Mouse (Mus musculus) thymus, adult 2 months (tissue): ENCODE measurements around the gene Cog5.

Source experiments
- CTCF ChIP-seq: fragments of 200-500 bp; IDR thresholded peaks from 2 replicates; pipeline ENCODE4 v1.5.1; 2012; ENCODE audit warnings: mild to moderate bottlenecking, control low read depth, low read length, moderate library complexity, borderline replicate concordance; ENCODE audit not compliant: control insufficient read depth, poor library complexity, insufficient read depth; ENCODE audit errors: extremely low read depth
- POLR2A ChIP-seq: fragments of 200-500 bp; IDR thresholded peaks from 2 replicates; pipeline ENCODE4 v1.6.1; 2012; ENCODE audit warnings: mild to moderate bottlenecking, low read length, control low read depth, moderate library complexity; ENCODE audit not compliant: control insufficient read depth, poor library complexity, insufficient read depth; ENCODE audit errors: extremely low read depth

DNA sequence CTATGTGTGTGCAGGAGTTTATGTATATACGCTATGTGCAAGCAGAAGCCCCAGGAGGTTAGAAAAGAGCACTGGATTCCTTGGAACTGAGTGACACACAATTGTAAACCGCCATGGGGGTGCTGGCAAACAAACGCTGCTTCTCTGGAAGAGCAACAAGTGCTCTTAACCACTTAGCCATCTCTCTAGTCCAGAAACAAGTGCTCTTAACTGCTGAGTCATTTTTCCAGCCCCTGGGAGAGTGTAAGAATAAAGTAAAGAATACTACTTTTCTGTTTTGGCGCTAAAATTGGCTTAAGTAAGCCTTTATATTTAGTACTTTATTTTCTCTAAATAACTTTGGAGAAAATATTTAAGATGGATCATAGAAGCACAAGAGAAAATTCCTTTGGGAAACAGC lies 41.3 kb upstream of the Cog5 start:
- TF ChIP-seq CTCF, result no peak
- TF ChIP-seq POLR2A, result no peak
